Mouse (Mus musculus): ENCODE measurements around the gene Ykt6.

DNA sequence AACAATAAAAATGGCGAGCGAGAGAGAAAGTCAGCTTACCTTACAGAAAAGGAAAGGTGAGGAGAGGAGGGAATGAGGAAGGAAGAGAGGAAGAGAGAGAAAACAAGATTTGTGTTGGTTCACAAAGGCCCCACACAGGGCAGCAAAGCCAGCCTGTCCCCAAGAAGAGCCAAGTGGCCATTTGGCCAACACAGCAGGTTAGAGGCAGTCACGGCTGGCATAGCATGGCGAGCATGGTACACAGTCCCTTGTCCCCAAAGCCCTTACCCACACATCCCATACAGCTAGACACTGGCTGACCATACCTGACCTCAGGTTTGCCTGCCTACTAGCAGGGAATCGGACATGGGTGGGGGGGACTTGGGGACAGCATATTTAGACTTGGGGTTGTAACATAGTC is 28.1 kb downstream of the Ykt6 start:
- TF ChIP-seq CTCF (conservative IDR thresholded peaks at IDR 0.05 in 1 of 2, IDR thresholded peaks at IDR 0.05 in 1 of 2; ENCODE audit: low read depth in 2 of 2, low read length in 2 of 2) (no peak), ZC3H11A (IDR thresholded peaks at IDR 0.05; ENCODE audit: low read depth, low read length) (no peak), EP300 (IDR thresholded peaks at IDR 0.05; ENCODE audit: low read length) (no peak), USF1 (IDR thresholded peaks at IDR 0.05; ENCODE audit: low read depth, low read length) (no peak), JUN (IDR thresholded peaks at IDR 0.05; ENCODE audit: insufficient read depth, low read depth, low read length) (no peak), GABPA (IDR thresholded peaks at IDR 0.05; ENCODE audit: insufficient replicate concordance, low read depth, low read length) (no peak)
